Mouse (Mus musculus): ENCODE measurements around the gene Lactbl1.

Gene Lactbl1

DNA sequence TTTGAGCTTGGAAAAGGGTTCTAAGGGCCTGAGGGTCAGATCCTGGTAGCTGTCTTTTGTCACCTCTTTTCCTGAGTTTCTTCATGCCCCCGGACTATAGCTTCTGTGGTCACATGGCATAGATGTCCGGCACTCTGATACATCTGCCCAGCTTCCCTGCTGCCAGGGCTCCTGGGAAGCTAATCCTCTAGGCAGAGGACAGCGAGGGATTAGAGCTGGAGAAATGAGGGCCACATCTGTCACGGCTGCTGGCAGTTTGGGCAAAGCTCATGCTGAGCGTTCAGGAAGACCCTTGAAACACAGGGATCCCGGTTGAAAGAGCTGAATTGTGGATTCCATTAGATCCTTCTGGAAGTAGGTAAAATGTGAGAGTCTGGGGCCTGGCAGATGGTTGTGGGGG lies at the start of gene Lactbl1:
Gene Lactbl1 (plus strand): TSS at position 234 of the 400 bp plus-strand sequence.
- DNase-seq (ENCODE audit: extremely low read depth, insufficient read length, low spot score), result no peak

DNA sequence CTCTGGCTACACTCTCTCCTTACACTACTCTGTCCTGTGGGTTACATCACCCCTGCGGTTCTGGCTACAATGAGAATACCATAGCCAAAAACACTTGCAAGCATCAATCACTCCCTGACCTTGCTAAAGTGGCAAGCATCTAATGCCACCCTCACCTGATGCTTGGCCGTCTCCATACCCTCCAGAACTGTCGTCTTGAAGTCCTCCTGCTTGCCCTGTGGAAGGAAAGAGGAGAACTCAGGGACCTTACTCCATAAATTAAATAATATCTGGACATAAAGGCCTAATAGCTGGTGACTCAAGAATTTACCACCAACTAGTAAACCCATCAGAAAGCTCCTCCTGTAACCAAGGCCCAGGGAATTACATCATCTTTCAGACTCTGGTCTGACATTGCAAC lies 40.5 kb upstream of the Lactbl1 start:
- no peak for DNase-seq (ENCODE audit: extremely low read depth, insufficient read length, low spot score)

DNA sequence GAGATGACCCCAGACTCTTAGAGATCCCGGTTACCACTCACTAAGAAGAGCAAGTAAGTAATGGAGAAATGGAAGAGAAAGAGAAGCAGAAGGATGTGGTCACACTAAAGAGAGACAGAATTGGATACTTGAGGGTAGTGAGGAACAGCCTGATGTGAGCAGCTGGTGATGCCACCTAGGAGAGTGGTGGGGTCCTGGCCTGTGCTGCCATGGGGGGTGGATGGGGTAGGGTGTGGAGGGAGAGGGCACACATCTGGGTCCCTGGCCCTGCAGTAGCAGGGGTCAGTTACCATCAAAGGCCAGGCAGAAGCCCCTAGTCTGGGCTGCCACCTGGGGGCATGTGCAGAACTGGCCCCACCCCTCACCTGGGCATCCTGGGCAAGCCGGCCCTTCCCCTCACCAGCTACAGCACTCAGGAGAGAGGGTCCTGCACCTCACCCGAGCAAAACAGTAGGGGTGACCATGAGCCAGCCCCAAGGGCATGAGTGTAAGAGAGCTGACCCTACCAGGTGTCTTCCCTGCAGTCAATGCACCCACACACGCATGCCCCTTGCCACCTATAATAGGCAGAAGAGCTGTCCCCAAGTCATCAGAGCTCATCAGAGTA lies 35.1 kb upstream of the Lactbl1 start:
- no peak for DNase-seq (ENCODE audit: extremely low read depth, insufficient read length, low spot score)

DNA sequence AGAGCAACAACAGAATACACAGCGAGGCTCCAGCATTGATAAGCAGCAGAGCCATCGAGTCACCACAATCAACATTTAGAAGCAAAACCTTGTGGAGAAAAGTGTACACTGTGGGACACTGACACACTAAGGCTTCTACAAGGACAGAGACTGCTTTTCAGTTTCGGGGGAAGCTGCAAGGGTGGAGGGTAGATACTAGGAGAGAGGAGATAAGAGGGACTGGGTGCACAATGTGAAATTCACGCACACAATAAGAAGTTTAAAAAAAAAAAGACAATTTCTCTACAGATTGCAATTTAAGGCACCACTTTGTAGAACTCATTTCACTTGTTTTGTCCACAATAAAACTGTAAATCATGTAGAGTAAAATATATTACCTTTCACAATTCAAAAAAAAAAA lies 34.4 kb upstream of the Lactbl1 start:
- DNase-seq (ENCODE audit: extremely low read depth, insufficient read length, low spot score), result no peak

DNA sequence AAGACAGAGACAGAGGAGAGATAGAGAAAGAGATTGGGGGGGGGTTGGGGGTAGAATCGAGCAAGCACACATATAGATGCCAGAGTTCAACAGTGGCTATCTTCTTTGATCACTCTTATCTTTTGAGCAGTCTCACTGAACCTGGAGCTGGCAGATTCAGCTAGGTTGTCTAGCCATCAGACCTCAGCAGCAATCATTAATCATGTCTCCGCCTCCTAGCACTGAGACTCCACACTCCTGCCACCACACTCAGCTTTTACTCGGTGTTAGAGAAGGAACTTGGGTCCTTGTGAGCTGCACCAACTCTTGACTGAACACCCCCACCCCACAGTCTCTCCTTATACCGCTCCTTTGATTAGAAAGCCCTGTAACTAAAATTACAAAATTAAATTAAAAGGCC lies 30.3 kb upstream of the Lactbl1 start:
- no peak for DNase-seq (ENCODE audit: extremely low read depth, insufficient read length, low spot score)

DNA sequence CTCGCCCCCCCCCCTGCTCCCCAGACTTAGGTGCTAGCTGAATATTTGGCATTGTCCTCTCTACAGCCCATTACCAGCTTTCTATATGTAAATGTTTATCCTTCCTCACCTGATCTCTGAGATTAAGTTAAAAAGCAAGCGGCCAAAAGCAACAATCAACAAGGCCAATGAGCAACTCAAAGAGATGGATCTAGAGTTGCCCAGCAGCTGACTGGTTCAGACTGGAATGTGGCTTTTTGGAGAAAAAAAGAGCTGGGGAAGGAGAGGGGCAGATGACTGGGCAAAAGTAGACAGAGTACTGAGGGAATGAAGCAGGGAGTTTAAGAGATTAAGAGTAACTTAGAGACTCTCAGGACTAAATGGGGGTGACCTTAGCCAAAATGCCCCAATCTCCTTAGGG lies 28.4 kb upstream of the Lactbl1 start:
- no peak for DNase-seq (ENCODE audit: extremely low read depth, insufficient read length, low spot score)

DNA sequence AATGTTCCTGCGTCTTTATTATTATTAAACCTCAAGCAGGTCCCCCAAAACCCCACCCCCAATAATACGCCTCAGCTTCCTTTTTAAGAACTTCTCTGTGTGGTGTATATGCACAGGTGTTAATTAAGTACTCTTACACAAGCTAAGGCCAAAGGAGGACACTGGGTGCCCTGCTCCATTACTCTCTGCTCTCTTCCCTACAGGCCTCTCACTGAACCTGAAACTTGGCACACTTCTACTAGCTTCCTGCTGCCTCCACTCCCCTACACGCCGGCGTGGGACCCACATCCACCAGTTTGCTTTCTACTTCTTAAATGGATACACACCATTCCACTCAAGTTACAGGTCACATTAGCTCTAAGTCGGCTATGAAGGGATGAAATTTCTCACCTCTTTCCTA lies 27.2 kb upstream of the Lactbl1 start:
- no peak for DNase-seq (ENCODE audit: extremely low read depth, insufficient read length, low spot score)

DNA sequence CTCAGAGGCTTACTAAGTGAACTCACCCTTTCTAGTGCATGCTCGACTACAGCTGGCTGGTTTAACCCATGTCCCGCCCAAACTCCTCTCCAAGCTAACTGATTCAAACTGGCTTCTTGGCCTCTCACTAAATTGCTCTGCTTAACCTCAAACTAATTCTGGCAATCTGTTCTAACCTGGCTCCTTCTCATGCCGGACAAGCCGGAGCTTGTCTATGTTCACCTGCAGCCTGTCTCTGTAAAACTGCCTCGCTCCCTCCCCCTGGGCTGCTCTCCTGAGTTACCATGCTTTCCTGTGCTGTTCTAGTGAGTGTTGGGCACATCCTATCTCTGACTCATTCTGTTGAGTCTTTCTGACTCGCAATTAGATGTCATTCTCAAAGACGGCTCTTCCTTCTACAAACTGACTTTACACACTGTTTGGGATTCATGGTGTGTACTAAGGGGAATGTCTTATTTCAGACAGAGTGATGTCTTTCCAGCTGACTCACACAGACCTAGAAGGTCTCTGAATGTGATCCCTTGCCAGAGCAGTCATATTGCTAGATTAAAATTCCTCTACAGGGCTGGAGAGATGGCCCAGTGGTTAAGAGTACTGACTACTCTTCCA lies 24.0 kb upstream of the Lactbl1 start:
- DNase-seq (ENCODE audit: extremely low read depth, insufficient read length, low spot score), result peak; percentile 31

DNA sequence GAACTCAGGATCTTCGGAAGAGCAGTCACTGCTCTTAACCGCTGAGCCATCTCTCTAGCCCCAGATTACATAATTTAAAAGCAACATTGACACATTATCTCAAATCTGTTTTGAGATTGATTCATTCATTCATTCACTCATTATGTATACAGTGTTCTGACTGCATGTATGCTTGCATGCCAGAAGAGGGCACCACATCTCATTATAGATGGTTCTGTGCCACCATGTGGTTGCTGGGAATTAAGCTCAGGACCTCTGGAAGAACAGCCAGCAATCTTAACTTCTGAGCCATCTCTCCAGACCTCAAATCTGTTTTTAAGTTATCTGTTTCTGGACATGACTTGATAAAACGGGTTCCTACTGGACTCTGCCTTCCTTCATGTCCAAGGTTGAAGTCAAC lies 22.6 kb upstream of the Lactbl1 start:
- DNase-seq (ENCODE audit: extremely low read depth, insufficient read length, low spot score), result no peak

DNA sequence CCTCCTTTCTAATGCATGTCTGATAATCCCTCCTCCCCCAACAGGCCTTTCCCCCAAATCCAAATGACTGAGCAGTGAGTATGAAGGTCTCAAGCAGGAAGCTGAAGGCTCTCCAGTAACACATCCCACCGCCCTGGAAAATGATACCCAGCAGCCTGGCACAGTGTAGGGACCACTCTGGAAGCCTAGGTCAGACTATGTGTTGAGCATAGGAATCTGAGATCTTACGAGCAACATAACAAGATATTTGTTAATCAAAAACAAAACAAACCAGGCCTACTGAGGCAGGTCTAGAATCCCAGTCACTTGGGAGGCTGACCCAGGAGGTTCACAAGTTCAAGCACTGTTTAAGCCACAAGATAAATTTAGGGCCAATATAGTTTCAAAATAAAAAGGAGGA lies 21.9 kb upstream of the Lactbl1 start:
- DNase-seq (ENCODE audit: extremely low read depth, insufficient read length, low spot score), result no peak

DNA sequence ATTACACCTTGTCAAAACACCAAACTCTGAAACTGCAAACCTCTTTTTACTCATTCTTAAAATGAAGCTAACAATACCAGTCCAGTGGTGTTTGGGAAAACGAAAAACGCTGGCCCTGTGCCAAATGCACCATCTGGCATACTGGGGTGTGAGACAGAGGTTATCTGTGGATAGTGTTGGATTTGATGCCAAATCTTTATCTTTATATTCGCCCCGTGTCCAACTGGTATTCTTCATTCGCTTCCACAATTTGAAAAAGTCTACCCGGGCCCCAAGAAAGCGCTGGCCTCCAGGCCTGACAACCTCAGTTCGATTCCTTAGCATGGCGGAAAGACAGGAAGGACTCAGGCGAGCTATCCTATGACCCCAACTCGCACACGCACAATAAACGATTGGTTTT lies 20.9 kb upstream of the Lactbl1 start:
- DNase-seq (ENCODE audit: extremely low read depth, insufficient read length, low spot score), result peak; percentile 28

DNA sequence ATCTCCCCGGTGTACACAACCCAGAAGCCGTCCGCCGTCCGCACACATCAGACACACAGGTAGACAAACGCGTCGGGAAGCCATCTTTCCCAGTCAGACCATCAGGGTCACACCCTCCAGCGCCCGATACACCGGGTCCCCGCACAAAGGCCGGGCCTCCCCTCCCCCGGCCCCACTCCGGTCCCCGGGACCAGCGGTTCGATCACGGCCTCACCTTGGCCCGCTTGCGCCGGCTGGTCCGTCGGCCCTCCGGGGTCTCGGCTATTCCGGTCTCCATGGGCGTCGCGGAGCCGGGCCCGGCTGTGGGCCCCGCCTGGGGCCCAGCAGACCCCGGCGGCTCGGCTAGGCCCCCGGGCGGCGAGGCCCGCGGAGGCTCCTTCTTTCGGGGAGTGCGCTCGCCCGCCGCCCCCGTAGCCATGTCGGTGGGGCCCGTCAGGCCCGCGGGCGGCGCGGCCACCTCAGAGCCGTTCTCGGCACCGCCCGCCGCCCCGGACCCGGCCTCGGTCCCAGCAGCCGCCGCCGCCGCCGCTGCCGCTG lies 20.3 kb upstream of the Lactbl1 start:
- DNase-seq (ENCODE audit: extremely low read depth, insufficient read length, low spot score), result peak; percentile 64

DNA sequence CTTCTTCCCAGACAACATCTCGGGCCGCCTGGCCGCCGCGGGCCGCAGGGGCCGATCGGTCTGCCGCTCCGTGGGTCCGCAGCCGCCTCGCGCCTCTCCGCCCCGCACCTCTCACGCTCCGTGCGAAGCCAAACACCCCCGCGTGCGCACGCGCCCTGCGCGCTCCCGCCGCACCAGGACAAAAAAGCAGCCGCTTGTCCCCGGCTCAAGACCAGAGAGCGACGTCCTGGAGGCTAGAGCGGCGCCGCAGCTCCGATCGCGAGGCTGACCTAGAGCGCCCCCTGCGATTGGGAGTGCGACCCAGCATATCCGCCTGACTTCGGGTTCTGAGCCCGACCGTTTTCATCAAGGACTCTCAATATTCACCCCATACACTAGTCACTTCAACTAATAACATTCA lies 19.9 kb upstream of the Lactbl1 start, which contains the start of gene Kdm1a:
Gene Kdm1a (minus strand): TSS at position 156 of the 400 bp plus-strand sequence.
- peak; percentile 91 for DNase-seq (ENCODE audit: extremely low read depth, insufficient read length, low spot score)

DNA sequence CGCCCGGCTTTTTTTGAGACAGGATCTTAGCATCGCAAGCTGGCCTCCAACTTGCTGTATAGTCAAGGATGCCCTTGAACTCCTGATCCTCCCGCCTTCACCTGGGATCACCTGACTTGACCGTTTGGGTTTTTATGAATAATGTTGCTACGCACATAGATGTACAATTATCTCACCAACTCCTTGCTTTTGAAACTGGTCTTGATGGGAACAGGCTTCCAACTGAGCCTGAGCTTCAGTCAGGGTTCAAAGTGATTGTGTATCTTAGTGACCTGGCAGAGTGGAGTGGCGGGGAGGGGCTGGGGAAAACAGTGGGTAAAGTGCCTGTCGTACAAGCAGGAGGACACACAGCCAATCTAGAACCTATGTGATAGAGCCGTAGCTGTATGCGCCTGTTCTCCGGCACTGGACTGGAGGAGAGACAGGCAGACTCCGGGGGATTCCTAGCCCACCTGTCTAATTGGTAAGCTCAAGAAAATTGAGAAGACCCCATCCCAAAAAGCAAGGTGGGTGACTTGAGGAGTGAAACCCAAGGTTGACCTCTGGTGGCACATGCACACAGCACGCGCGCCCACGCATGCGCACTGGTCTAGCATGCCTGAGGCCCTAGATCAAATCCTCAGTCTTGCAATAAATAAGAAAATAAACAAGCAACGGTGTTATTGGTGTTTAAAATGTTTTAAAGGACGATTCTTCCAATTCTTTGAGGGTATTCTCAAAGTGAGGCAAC lies 16.5 kb upstream of the Lactbl1 start:
- no peak for DNase-seq (ENCODE audit: extremely low read depth, insufficient read length, low spot score)

DNA sequence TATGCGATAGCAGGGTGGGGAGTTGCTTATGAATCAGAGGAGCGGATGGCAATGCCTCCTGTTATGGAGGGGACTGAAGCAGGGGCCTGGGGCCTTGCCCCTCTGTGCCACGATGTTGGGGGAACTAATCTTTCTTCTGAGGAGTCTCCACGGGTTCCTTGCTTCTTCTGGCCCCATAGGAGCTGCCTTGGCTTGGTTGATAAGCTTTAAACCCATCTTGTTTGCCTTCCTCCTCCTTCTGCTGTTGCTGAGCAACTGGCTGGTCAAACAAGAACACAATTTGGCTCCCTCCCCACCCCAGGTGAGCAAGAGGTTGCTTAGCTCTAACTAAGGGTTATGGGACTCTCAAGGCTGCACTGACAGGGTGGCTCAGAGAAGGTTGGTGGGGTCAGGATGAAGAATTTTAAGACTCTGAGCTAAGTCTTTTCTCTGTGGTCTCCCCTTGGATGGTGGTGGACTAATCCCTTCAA lies 12.0 kb upstream of the Lactbl1 start, which contains the start of gene Tex46:
Gene Tex46 (plus strand): TSS at position 51 of the 470 bp plus-strand sequence.
- no peak for DNase-seq (ENCODE audit: extremely low read depth, insufficient read length, low spot score)

DNA sequence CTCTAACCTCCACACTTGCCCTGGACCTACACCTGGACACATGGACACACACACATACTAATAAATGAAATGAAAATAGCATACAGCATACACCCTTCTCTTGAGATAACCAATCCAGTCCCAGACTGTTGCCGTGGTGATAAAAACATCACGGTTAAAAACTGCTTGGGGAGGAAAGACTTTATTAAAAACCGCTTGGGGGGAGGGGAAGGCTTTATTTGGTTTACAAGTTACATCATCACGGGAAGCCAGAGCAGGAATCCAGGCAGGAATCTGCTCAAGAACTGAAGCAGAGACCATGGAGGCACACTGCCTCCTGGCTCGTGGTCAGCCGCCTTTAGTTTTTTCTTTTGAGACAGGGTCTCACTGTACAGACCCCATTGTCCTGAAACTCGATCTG lies 8.8 kb upstream of the Lactbl1 start:
- DNase-seq (ENCODE audit: extremely low read depth, insufficient read length, low spot score), result no peak

DNA sequence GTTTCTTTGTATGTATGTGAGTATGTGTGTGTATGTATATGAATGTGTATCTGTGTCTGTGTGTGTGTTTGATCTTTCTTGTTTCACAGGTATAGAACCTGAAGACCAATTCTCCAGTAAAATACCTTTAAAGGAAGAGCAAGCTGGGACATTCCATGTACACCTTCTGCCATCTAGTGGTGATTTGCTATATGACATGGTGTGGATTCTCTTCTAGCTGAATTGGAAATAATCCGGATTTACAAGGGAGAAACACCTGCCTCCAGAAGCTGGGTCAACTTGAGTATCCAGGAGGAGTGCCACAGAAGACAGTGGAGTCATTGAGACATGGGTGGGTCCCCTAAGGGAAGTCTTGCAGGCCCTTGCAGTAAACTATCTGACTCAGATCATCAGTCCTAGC lies 1.1 kb upstream of the Lactbl1 start:
- DNase-seq (ENCODE audit: extremely low read depth, insufficient read length, low spot score), result no peak

DNA sequence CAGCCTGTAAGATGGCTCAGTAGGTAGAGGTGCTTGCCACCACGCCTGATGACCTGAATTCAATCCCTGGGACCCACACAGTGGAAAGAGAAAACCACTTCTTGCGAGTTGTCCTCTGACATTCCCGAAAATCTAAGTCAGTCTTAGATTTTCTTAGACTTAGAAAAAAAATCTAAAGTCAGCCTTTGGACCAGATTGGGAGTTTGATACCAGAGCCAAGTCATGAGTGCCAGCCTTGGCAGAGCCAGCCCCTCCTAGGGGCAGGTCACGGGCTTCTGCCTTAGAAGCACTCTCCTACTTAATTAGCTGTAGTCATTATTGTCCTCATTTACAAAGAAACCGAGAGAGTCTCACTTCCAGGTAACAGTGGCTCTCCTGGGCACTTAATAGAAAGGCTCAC lies 465 bp upstream of the Lactbl1 start:
- DNase-seq (ENCODE audit: extremely low read depth, insufficient read length, low spot score), result no peak

DNA sequence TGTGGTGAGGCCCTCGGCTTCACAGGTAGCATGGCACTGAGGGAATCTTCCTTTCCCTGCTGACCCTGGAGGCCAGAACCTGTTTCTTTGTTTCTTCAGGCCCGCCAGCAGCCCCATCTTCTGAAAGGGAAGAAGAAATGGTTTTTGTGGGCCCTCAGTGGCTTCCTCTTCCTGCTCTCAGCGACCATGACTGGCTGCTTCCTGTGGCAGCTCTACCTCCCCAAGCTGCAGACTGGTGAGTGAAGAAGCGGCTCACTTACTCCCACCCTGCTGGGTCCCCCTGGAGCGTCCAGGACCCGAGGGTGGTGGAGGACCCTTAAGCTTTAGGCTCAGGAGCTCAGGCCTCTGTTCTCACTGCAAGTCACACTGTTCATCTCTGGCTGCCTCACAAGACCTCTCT lies 4.2 kb downstream of the Lactbl1 start:
- no peak for DNase-seq (ENCODE audit: extremely low read depth, insufficient read length, low spot score)

DNA sequence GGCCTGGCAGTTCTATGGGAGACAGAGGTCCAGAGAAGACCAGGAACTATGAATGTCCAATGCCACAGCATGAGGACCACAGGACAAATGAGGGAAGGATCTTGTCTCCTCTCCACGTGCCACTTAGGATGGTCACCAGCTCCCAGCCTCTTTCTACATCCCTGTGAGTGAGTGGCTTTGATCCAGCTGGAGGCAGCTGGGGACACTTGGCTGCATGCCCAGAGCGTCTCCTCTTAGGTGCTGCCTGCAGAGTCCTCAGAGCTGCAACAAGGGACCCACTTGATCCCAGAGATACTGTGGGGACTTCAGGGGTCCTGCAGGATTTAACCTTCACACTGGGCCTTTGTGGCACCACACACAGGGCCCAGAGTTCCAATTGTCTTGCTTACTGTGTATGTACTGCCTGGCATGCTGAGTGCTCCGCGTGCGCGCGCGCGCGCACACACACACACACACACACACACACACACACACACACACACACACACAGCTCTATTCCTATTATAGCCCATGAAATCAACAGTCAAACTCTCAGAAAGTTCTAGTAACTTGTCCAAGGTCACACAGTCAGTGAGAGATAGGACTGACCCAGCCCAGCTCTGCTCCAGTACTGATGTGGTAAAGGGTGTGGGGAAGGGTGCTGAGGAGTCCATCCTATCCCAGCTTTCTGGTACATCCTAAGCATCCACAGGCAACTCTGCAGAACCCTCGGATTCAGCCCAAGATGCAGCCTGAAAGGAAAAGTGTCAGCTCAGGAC lies 9.0 kb downstream of the Lactbl1 start:
- no peak for DNase-seq (ENCODE audit: extremely low read depth, insufficient read length, low spot score)

DNA sequence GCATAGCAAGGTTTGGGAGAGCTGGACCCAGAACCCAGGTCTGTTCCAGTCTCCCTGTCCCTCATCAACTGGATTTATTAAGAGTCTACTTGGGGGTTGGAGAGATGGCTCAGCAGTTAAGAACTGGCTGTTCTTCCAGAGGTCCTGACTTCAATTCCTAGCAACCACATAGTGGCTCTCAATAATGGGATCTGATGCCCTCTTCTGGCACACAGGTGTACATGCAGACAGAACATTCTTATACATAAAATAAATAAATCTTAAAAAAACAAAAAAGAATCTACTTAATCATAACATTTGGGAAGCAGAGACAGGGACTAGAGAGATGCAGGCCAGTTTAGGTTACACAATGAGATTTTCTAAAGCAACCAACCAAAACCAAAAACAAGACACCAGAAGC lies 13.6 kb downstream of the Lactbl1 start:
- DNase-seq (ENCODE audit: extremely low read depth, insufficient read length, low spot score), result no peak
